Mouse (Mus musculus) heart, postnatal 25 days (tissue): ENCODE data around the gene Ccdc137. TPM values are rescaled to one million over a fixed set of nuclear protein-coding genes. Genes with fewer than 3 reads are reported as not detected.
A peak's percentile ranks its signal among the peaks of the same experiment; 100 is the strongest.
"Not testable (repeated sequence)": the region's sequence is repeated elsewhere in the genome, so short reads cannot be mapped to it uniquely, and the experiment has no call there.

Experiments
- DNase-seq: peaks from one replicate; pipeline ENCODE4 v3.0.0; 2022; ENCODE audit warnings: low spot score
- intact Hi-C: fragments of 180-260 bp; cut with DNase I; formaldehyde crosslinking; loops from one replicate; pipeline ENCODE4 v1.15.1; 2025
- total RNA-seq, 2 experiments: library from RNA; stranded (reverse); gene quantifications; 2 replicates each; pipeline ENCODE4 v1.2.3; 2021

The Ccdc137 gene
- total RNA-seq: 1 to 10 TPM; 7.9 to 8.9 TPM

DNA sequence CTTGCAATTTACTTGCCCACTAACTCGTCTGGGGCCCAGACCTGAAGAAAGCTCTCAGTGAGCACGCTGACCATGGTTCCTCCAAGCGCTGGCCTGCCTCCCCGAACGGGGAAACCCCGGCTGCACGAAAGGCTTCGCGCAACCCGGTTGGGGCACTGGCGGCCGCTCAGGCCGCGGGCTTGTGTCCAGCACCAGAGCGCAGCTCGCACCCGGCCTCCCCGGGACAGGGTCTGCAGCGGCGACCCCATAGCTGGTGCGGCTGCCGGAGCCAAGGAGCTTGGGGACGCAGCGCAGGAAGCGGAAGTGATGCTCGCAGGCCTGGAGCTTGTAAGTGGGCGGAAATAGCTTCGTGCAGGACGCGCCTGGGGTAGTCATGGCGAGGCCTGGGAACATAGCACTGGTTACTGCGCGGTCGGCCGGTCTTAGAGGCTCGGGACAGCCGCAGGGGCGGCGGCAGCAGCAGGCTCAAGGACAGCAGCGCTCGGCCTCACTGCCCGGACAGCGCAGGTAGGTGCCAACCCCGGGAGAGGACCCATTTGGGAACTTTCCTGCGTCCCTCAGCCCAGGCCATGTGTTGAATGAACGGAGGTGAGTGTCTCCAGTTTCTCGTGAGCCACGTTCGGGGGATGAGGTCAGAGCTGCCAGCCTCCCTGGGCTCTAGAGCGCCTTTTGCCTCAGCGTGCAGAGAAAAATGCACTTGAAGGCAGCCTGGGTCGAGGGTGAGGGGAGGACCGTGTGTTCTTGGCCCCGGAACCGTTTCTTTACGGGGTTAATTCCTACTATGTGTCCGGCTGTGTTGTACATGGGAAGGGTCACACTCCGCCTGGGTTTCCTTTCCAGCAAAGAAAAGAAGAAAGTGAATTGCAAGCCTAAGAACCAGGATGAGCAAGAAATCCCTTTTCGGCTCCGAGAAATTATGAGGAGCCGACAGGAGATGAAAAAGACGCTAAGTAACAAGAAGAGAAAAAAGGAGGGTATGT is at the start of gene Ccdc137, which contains the start of gene Oxld1:
Ccdc137 (plus strand) TSS at position 344 of the 980 bp plus-strand sequence.
Oxld1 (minus strand) TSS at position 297 of the 980 bp plus-strand sequence.
- intact Hi-C loops: no loop called here
- DNase-seq: peak; percentile 64

GRCm38 (mm10) chr11:120413621-120414020 is 44.3 kb upstream of the Ccdc137 start:
- intact Hi-C loops, DNase-seq: not testable (repeated sequence)

DNA sequence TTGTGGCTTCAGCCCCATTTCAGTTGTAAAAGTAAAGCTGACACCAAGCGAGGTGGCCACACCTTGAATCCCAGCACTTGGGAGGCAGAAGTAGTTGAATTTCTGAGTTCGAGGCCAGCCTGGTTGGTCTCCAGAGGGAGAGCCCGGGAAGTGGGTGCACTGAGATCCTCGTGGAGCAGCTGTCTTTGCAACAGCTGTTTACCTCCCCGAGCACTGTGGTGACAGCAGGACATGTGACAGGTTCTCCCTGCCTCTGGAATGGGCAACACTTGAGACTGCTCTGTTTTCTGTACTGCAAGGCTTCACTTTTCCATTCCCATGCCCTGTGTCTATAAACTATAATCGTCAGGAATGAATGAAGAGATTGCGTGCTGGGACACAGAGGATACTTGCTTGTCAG is 40.1 kb upstream of the Ccdc137 start:
- no peak for DNase-seq
- intact Hi-C loops: no loop called here

DNA sequence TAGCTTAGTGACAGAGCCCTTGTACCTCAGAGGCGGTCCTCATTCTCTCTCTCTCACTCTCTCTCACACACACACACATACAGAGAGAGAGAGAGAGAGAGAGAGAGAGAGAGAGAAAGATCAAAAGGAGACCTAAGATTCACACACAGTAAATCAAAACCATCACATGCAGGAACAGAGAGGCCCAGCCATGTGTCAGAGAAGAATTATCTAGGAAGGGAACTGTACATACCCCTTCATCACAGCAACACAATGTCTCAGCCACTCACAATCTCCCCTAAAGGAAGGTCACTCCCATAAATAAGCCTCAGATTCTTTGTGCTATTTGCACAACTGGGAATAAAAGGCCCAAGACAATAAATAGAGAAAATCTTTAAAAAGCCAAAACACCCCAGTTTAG is 39.3 kb upstream of the Ccdc137 start:
- no peak for DNase-seq
- intact Hi-C loops: no loop called here

GRCm38 (mm10) chr11:120422651-120423568 is 35.0 kb upstream of the Ccdc137 start:
- intact Hi-C loops: loop anchor here (5.0 kb wide), 3 partner anchors 46 to 311 kb away; partner anchors contain the start of gene Faap100
- no peak for DNase-seq

GRCm38 (mm10) chr11:120423569-120424295 is 34.2 kb upstream of the Ccdc137 start:
- no peak for DNase-seq
- intact Hi-C loops: loop anchor here (5.0 kb wide), 3 partner anchors 46 to 311 kb away; partner anchors contain the start of gene Faap100

- DNase-seq: no peak
- intact Hi-C loops: no loop called here
These were observed 31.2 kb upstream of the Ccdc137 start for GRCm38 (mm10) chr11:120426727-120427126.

DNA sequence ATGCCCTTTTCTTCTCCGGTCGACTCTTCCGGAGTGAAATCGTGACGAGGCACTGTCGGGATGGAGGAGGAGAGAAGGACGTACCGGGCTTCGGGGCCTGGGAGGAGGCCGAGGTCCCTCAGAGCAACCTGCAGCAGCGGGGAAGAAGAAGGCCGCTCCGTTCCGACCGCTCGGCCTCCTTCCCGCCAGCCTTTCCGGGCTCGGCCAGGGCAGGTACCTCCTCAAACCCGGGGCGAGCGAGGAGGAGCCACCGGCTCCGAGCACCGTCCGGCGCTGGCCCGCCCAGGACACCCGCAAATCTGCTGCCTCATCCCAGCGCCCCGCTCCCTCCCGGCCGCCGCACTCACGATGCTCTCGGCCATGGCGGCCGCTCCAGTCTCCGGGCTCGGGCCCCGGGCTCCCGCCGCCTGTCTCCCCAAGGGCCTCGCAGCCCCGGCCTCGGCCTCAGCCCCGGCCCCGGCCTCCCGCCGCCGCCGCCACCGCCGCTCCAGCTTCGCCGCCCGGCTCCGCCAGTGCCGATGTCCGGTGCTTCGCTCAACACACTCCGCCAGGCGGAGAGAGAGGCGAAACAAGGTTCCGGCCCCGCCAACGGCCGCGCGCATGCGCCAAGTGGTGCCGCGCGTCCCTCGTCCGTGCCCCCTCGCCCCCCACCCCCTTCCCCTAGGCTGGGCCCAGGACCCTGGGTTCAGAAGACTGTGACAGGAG is 20.6 kb upstream of the Ccdc137 start, which contains the start of gene Nploc4:
Nploc4 (minus strand) TSS at position 557 of the 705 bp plus-strand sequence.
- intact Hi-C loops: no loop called here
- DNase-seq: peak; percentile 69

DNA sequence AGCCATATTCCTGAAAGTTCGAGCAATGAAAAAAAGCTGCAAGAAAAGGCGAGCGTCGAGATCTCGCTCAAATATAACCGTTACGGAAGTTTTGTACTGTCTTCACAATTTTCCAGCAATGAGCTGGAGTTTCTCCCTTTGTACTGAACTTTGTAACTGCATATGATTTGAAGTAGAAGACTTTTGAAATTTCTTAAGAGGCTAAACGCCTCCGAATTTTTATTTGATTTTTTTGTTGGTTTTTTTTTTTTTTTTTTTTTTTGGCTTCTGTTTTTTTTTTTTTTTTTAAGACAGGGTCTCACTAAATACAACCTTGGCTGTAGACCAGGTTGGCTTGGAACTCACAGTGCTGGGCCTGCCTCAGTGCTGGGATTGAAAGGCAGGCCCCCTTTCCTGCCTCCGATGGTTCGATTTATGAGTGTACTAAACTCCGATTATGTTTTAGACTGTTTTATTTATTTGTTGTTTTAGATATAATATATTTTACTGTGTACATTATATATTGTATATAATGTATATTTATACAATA is 20.0 kb upstream of the Ccdc137 start:
- DNase-seq: no peak
- intact Hi-C loops: no loop called here

GRCm38 (mm10) chr11:120442344-120442743 is 15.6 kb upstream of the Ccdc137 start, which contains the start of gene Tspan10:
Tspan10 (plus strand) TSS chr11:120442644.
- no peak for DNase-seq
- intact Hi-C loops: no loop called here

- no peak for DNase-seq
- intact Hi-C loops: no loop called here
These were observed 15.1 kb upstream of the Ccdc137 start for GRCm38 (mm10) chr11:120442765-120443280.

DNA sequence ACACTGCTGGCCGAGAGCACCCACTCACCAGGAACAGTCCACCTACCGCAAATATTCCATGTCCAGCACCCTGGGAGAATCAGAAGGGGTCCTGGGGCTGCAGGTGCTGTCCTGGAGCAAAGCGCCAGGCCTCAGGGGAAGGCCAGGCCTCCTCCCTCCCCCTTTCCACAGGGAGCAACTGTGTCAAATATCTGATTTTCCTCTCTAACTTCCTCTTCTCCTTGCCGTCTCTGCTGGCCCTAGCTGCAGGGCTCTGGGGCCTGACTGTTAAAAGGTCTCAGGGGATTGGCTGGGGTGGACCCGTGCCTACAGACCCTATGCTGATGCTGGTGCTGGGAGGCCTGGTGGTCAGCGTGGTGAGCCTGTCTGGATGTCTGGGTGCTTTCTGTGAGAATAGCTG is 13.8 kb upstream of the Ccdc137 start:
- intact Hi-C loops: no loop called here
- no peak for DNase-seq

GRCm38 (mm10) chr11:120445475-120445874 is 12.4 kb upstream of the Ccdc137 start:
- intact Hi-C loops: no loop called here
- no peak for DNase-seq

- no peak for DNase-seq
- intact Hi-C loops: no loop called here
These were observed 10.7 kb upstream of the Ccdc137 start for GRCm38 (mm10) chr11:120447179-120447578.

DNA sequence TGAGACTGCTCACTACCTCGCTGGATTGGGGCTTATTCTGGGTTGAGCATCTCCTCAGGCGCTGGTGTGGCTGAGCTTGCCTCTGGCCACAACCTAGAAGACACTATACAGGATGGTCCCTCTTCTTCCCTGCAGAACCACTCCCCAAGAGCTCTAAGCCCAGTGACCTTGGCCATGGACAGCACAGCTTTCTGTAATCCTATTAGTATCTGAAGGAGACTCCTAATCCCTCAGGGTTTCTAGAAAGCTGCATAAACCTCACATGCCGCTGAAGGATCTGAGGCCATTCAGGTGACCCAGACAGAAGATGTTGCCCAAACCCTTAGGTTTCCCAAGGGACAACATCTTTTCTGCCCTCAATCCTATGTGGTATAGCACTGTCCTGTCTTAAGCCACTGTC is 5.7 kb upstream of the Ccdc137 start:
- DNase-seq: no peak
- intact Hi-C loops: no loop called here

- no peak for DNase-seq
- intact Hi-C loops: no loop called here
These were observed 4.6 kb upstream of the Ccdc137 start, which contains the start of gene Pde6g for GRCm38 (mm10) chr11:120453306-120453705. Pde6g (minus strand) TSS chr11:120453500.

GRCm38 (mm10) chr11:120454965-120455364 is 3.0 kb upstream of the Ccdc137 start:
- no peak for DNase-seq
- intact Hi-C loops: no loop called here

DNA sequence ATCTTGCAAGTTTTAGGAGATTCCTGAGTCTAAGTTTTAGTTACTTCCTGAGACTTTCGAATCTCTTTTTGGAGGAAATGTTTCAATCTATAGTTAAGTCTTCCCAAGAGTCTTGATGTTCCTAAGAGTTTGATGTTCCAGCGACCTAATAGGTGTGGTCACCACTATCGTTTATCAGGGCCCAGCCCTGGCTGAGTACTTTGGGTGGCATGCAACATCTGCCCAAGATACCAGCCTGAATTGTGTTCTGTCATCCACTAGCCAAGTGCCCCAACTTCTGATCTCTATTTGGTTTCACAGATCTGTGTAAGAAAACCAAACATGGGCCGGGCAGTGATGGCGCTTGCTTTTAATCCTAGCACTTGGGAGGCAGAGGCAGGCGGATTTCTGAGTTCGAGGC is 2.5 kb upstream of the Ccdc137 start:
- DNase-seq: no peak
- intact Hi-C loops: no loop called here
